Comparison of ENCODE assay signal across 18 mouse cellular contexts in the genomic region with DNA sequence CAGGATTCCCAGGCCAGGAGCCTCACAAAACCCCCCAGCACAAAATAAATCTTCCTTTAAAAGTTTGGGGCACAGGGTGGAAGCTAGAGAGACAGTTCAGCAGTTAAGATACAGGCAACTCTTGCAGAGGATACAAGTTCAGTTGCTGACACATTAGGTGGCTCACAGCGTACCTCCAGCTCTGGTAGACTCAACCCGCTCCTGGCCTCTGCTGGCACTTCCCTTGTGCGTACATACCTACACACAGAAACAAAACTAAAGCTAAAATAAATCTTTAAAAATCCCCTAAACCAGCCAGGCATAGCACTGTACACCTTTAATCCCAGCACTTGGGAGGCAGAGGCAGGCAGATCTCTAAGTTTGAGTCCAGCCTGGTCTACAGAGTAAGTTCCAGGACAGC.
DNase-seq lines count a peak whose midpoint lies in the region; ATAC-seq and TF ChIP-seq lines count a peak whose summit lies in the region.
"Had no signal": no experiment of that assay in that cellular context is flagged by ENCODE, and none has a peak within 500 bp of the region (broad histone marks: within the 10 kb centered on the region; RNA-seq: fewer than 3 reads in every experiment).

No protein-coding gene starts in this region.

- no peaks in the 10 kb centered on the region for H3K9me3 ChIP-seq in heart, embryonic 13.5 days
- H3K9me3 ChIP-seq: embryonic facial prominence, embryonic 10.5 days; forebrain, embryonic 13.5 days; G1E; hindbrain, embryonic 13.5 days had no signal

- peak overlapping the region; percentile 54 for H3K27ac ChIP-seq in gastrocnemius, adult 2 months
- peak overlapping the region; percentile 20 for H3K27ac ChIP-seq in heart, embryonic 13.5 days (replicated peaks)
- H3K27ac ChIP-seq: forebrain, embryonic 13.5 days; hindbrain, embryonic 13.5 days; hindbrain, postnatal 0 days had no signal

- H3K4me1 ChIP-seq in heart, embryonic 13.5 days: peaks cover 44% of the 10 kb centered on the region

- H3K36me3 ChIP-seq in heart, embryonic 13.5 days: no peaks in the 10 kb centered on the region
- H3K36me3 ChIP-seq: embryonic facial prominence, embryonic 10.5 days; G1E; hindbrain, embryonic 13.5 days had no signal

- H3K4me2 ChIP-seq in heart, embryonic 13.5 days: no peak overlapping the region
- H3K4me2 ChIP-seq: forebrain, embryonic 13.5 days; hindbrain, embryonic 13.5 days had no signal

- 93% methylated on average over 3 of the region's 3 CpGs for WGBS in heart, embryonic 13.5 days

- H3K4me3 ChIP-seq in gastrocnemius, adult 2 months: no peak overlapping the region
- no peak overlapping the region for H3K4me3 ChIP-seq in heart, embryonic 13.5 days
- H3K4me3 ChIP-seq: embryonic facial prominence, embryonic 10.5 days; forebrain, embryonic 13.5 days; hindbrain, embryonic 13.5 days had no signal

- intact Hi-C loops in gastrocnemius, adult 2 months (cut with DNase I): no loop called here
- intact Hi-C loops in gastrocnemius, postnatal 14 days (cut with DNase I; ENCODE audit: low total_unique reads): no loop called here
- intact Hi-C loops in heart, postnatal 14 days (cut with DNase I): no loop called here

- no peaks in the 10 kb centered on the region for H3K27me3 ChIP-seq in heart, embryonic 13.5 days (replicated peaks)
- H3K27me3 ChIP-seq: hindbrain, embryonic 13.5 days had no signal

- no peak overlapping the region for H3K9ac ChIP-seq in heart, embryonic 13.5 days
- H3K9ac ChIP-seq: forebrain, embryonic 13.5 days; forebrain, postnatal 0 days; hindbrain, embryonic 13.5 days had no signal

- no peak for DNase-seq in gastrocnemius, adult 2 months
- no peak for DNase-seq in gastrocnemius, postnatal 14 days
- no peak for DNase-seq in heart, postnatal 14 days
- DNase-seq in A20 (ENCODE audit: low read depth, low spot score): peak; percentile 10
- peak; percentile 46 for DNase-seq in T-cell, adult 2 months (ENCODE audit: low spot score)
- DNase-seq in adrenal gland, postnatal 10 days: no peak
- DNase-seq in cerebellum, postnatal 4 days (ENCODE audit: low spot score in 2 of 2): no peak
- DNase-seq: cerebellum, adult 11-12 months; cerebellum, adult 9-10 months; cerebellum, postnatal 25 days had no signal

- no peak for ATAC-seq in heart, embryonic 13.5 days (ENCODE audit: extremely low read depth, insufficient number of reproducible peaks, low FRiP score, low TSS enrichment)
- ATAC-seq: forebrain, embryonic 13.5 days; intestine, postnatal 0 days had no signal

- TF ChIP-seq CTCF in gastrocnemius, adult 2 months (IDR thresholded peaks at IDR 0.05): no peak

Comparison
In these comparisons a context has a peak if more than half of its experiments do, and no peak if none do; other contexts are left out.
1. DNase-seq: peak in A20 (single experiment) and T-cell, adult 2 months (single experiment); none in gastrocnemius, adult 2 months (single experiment), gastrocnemius, postnatal 14 days (single experiment), heart, postnatal 14 days (0 of 2), adrenal gland, postnatal 10 days (single experiment) and cerebellum, postnatal 4 days (0 of 2).